Mouse (Mus musculus) hematopoietic stem cell, adult 5-6 weeks (primary cell): Measurements from ENCODE around the gene Eif5a. TPM values are rescaled to one million over a fixed set of nuclear protein-coding genes. Genes with fewer than 3 reads are reported as not detected.

ENCODE experiments used
- ATAC-seq, 2 experiments: fragments of 125-278 bp in 1 of 2; replicated peaks in 1 of 2; 2 replicates each; pipeline ENCODE4 v1.8.0; 2016 to 2017; ENCODE audit warnings: inconsistent platforms in 2 of 2, mild to moderate bottlenecking in 2 of 2, moderate number of reproducible peaks in 2 of 2, low read depth in 1 of 2, moderate TSS enrichment in 1 of 2; ENCODE audit not compliant: low FRiP score in 2 of 2, poor library complexity in 2 of 2, severe bottlenecking in 2 of 2, insufficient read depth in 1 of 2, low TSS enrichment in 1 of 2
- total RNA-seq: library from RNA; stranded (forward); fragments of 172-1452, 232-1000 nt; gene quantifications from 2 replicates; pipeline ENCODE4 v1.2.3, GENCODE M21; 2017

Eif5a gene
- total RNA-seq, 1 experiment from 2014 or later, result 938 TPM

- ATAC-seq, result no peak
Measured at GRCm38 (mm10) chr11:69914372-69914764, 7.4 kb downstream of the Eif5a start.

DNA sequence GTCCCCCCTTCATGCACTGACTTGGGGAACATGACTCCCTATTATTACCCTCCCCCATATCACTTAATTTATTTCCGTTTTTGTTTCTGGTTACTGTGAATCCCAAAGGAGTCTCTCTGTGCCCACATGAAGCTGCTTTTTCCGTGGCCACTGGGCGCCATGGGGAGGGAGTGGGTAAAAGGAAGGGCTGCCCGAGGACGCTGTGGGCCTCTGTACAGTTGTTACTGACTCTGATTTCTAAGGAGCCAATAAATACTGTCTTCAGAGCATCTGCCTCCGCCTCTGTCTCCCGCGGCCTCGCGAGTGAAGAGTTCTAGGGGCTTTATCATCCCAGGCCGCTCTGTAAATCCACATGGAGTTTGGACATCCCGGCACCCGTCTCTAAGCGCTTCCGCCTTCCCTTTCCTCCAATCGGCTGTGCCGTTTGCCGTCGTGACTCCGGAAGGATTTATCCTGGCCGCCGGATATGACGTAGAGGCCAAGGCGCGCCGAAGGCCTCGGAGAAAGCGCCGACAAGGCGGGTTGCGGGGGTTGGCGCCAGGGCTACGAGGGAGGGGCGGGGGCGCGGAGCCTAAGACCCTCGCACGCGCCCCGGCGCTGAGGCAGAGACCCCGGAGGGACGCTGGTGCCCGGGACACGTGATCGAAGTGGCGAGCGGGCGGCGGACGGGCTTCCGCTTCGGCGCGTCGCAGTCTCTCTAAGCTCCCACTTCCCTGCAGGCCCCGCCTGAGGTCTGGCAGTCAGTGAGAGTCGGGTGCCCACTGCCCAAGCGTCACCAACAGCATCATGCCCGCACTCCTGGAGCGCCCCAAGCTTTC lies 8.0 kb downstream of the Eif5a start, which contains the start of gene Gps2:
Gps2 (plus strand) TSS at position 335 of the 818 bp plus-strand sequence.
- peak; percentile 80 to 87 for ATAC-seq

- no peak for ATAC-seq
Measured at GRCm38 (mm10) chr11:69912716-69913530, 8.8 kb downstream of the Eif5a start.

DNA sequence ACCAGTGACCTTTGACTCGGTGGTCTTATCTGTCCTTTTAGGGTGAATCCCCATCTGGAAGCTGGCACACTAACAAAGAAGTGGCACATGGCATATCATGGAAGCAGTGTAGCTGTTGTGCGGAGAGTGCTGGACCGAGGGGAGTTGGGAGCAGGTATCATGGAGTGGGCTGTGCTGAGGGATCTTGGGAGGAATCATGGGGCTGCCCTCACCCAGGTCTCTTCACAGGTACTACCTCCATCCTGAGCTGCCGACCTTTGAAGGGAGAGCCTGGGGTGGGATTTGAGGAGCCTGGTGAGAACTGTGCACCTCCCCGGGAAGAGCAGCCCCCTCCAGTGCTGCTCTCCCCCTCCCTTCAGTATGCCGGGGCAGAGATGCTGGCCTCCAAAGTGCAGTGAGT lies 10.1 kb downstream of the Eif5a start:
- no peak for ATAC-seq

GRCm38 (mm10) chr11:69910781-69911560 lies 10.8 kb downstream of the Eif5a start:
- no peak for ATAC-seq

DNA sequence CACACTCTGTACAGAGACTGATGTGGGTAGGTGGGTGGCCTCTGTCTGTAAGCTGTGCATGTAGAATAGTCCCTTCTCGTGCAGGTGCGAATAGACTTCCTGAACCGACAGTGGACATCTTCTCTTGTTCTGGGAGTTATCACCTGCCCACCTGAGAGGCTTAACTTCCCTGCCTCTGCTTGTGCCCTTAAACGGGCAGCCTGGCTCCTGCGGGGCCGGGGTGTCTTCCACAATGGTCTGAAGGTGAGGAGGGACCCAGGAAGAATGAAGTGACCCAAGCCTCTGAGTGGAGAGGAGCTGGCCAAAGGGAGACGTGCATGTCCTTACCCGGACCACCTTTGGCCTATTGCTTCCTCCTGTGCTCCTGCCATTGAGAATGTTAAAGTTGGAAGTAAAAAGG lies 11.6 kb downstream of the Eif5a start:
- no peak for ATAC-seq

DNA sequence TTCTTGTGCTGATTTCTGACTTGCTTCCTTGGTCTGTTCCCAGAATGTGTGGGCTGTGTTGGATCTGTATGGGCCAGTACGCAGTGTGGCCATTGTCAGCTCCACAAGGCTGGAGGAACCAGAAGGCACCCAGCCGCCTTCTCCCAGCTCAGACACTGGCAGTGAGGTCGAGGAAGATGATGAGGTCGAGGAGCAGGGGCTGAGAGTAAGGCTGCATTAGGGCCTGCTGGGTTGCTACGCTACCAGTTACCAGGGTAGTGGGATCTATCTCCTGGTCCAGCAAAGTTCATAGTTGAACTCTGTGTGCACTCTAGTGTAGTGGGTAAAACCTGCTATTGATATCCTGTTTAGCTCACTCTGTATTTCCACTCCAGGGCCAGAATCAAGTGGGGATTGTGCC lies 12.6 kb downstream of the Eif5a start:
- no peak for ATAC-seq

GRCm38 (mm10) chr11:69908645-69909044 lies 13.1 kb downstream of the Eif5a start:
- no peak for ATAC-seq

DNA sequence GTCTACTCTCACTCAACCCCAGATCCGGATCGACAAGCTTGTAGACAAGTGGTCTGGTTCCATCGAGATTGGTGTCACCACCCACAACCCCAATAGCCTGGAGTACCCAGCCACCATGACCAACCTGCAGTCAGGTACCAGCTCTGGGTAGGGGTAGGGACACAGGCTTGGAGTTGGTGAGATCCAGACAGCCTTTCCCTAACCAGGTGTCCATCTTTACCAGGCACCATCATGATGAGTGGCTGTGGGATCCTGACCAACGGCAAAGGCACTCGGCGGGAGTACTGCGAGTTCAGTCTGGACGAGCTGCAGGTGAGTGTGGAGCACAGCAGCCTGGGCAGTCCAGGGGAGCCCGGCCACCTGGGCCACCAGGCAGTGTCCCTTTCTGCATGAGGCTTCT lies 17.4 kb downstream of the Eif5a start:
- ATAC-seq, result no peak

DNA sequence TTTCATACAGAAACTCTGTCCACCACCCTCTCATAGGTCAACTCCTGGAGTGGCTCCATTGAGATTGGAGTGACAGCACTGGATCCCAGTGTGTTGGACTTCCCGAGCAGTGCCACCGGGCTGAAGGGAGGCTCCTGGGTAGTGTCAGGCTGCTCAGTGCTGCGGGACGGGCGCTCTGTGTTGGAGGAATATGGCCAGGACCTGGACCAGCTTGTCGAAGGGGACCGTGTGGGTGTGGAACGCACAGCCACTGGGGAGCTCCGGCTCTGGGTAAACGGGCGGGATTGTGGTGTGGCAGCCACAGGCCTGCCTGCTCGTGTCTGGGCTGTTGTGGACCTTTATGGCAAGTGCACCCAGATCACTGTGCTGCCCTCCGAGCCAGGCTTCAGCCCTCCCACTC lies 18.8 kb downstream of the Eif5a start:
- ATAC-seq, result no peak

GRCm38 (mm10) chr11:69901993-69902392 lies 19.8 kb downstream of the Eif5a start:
- no peak for ATAC-seq

- peak; percentile 82 for ATAC-seq
Measured at GRCm38 (mm10) chr11:69901406-69901846, 20.3 kb downstream of the Eif5a start.

DNA sequence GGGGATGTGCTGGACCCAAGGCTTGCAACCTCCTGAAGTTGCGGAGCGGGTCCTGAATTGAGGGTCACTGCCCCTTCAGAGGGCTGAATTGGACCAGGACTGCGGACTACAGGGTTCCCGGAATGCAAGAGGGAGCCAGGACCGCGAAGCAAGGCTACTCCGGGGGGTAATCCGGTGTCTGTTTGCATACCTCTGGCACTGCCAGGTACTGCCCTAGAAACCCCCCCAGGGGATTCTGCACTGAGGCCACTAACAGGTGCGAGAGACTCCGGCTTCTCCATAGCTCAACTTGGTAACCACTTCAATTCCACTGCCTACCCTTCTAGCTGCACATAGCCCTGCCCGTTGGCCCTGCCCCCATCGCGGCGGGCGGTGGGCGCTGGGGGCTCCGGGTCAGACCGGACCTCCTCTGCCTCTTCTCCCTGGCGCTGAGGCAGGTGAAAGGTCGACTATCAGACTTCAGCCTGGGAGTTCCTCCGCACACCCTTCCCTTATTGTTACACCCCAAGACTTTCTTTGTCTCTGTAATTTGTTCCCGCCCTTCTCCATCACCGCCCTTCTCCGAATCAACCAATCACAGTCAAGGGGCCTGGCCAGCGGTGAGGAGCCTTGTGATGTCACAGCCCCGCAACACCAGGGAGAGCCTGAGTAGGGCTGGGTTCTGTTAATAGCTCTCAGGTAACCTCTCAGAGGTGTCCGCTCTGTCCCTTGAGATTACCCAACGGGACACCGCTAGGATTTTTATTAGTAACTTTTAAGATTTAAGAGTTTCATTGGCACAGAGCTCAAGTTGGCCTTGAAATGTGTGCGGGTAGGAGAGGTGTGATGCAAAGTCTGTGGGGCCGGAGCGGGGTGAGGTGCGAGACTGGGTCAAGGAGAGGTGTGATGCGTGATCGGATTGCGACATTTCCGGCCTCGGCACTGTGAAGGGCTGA lies 21.0 kb downstream of the Eif5a start, which contains the start of the genes 2810408A11Rik and Neurl4:
2810408A11Rik (minus strand) TSS at position 517 of the 935 bp plus-strand sequence.
Neurl4 (plus strand) TSS at position 602 of the 935 bp plus-strand sequence.
- ATAC-seq, result peak; percentile 89 to 92

- no peak for ATAC-seq
Measured at GRCm38 (mm10) chr11:69899870-69900269, 21.9 kb downstream of the Eif5a start.

GRCm38 (mm10) chr11:69895291-69895690 lies 26.5 kb downstream of the Eif5a start, which contains the start of gene Acap1:
Gene Acap1, minus strand, starts transcription at chr11:69895539.
- peak; percentile 29 to 44; a peak in 1 of 4 replicates for ATAC-seq

- ATAC-seq, result peak; percentile 90 to 97
Measured at GRCm38 (mm10) chr11:69894671-69895070, 27.1 kb downstream of the Eif5a start.
